ENCODE assay signal across 8 mouse cellular contexts in genomic region chr12:110889036-110890020, GRCm38 (mm10). TPM values are rescaled to one million over a fixed set of nuclear protein-coding genes. Genes with fewer than 3 reads are reported as not detected.
A peak's percentile ranks its signal among the peaks of the same experiment; 100 is the strongest.
DNase-seq lines count a peak whose midpoint lies in the region; ATAC-seq and TF ChIP-seq lines count a peak whose summit lies in the region.

Gene Cinp (minus strand): TSS chr12:110889145.
Gene Tecpr2 (plus strand): TSS chr12:110889264.

- H3K27me3 ChIP-seq in megakaryocyte, embryonic 14.5 days (replicated peaks) = no peaks in the 10 kb centered on the region

- peaks cover 55% of the 10 kb centered on the region for H3K36me3 ChIP-seq in megakaryocyte, embryonic 14.5 days (replicated peaks; ENCODE audit: low read length)

- peak; percentile 52; the same call in 1 of the 2 replicates for TF ChIP-seq POLR2A in cortical plate, adult 2 months (IDR thresholded peaks at IDR 0.05; ENCODE audit: extremely low read depth, insufficient read depth, low read length)

- H3K9me3 ChIP-seq in megakaryocyte, embryonic 14.5 days = no peaks in the 10 kb centered on the region

- H3K4me1 ChIP-seq in cortical plate, adult 2 months (ENCODE audit: control insufficient read depth, insufficient read depth, low read length) = peaks cover 3% of the 10 kb centered on the region
- H3K4me1 ChIP-seq in megakaryocyte, embryonic 14.5 days = peaks cover 81% of the 10 kb centered on the region

- DNase-seq in gastrocnemius, adult 8-10 months (ENCODE audit: low spot score in 2 of 2) = peak; percentile 91 to 96
- DNase-seq in hindlimb bud, embryonic 11.5 days (ENCODE audit: extremely low spot score, low read depth, low spot score) = peak; percentile 94
- DNase-seq in left cerebral cortex, adult 8-10 months (ENCODE audit: low spot score in 2 of 2) = peak; percentile 90 to 99
- peak; percentile 98 to 99 for DNase-seq in right cerebral cortex, postnatal 10 days (ENCODE audit: low spot score in 2 of 2)
- DNase-seq in urinary bladder, postnatal 25 days (ENCODE audit: low spot score) = peak; percentile 90

- peak within 1 kb of the TSS; percentile 91 for H3K27ac ChIP-seq in cortical plate, adult 2 months (ENCODE audit: insufficient read depth, low read length)

- TF ChIP-seq CTCF in cortical plate, adult 2 months (IDR thresholded peaks at IDR 0.05; ENCODE audit: extremely low read depth, insufficient read depth, low read length) = no peak

- peak within 1 kb of the TSS; percentile 87 for H3K4me3 ChIP-seq in cortical plate, adult 2 months (ENCODE audit: insufficient read depth, low read length)
- peak within 1 kb of the TSS; percentile 100 for H3K4me3 ChIP-seq in megakaryocyte, embryonic 14.5 days (replicated peaks)

- peak; percentile 96 for ATAC-seq in activated CD4-positive, CD25-positive, alpha-beta regulatory T cell, adult 4 months

RNA-seq across cellular contexts. Expression of gene Cinp, which starts in this region (rescaled TPM):
- 10 to 100 TPM; 34.1 to 38.1 TPM for polyA plus RNA-seq in activated CD4-positive, CD25-positive, alpha-beta regulatory T cell, adult 4 months (2017; shearing (Covaris generic))
- polyA plus RNA-seq in cortical plate, adult 2 months (2012; rRNA removed) = 116 and 121 TPM in 2 replicates
- 10 to 100 TPM; 22.3 to 24.5 (median 22.8) TPM for total RNA-seq in gastrocnemius, adult 8-10 months (2022)
- 10 to 100 TPM; 76.5 to 77.3 (median 76.7) TPM for total RNA-seq in left cerebral cortex, adult 8-10 months (2022)
- polyA plus RNA-seq in megakaryocyte, embryonic 14.5 days (2012; ENCODE audit: insufficient read depth, low replicate concordance) = 11.5 and 21.2 TPM in 2 replicates

RNA-seq across cellular contexts. Expression of gene Tecpr2, which starts in this region (rescaled TPM):
- polyA plus RNA-seq in activated CD4-positive, CD25-positive, alpha-beta regulatory T cell, adult 4 months (2017; shearing (Covaris generic)) = 1 to 10 TPM in 1 of 2 experiments, under 1 TPM in 1; 0.61 to 1.2 TPM
- polyA plus RNA-seq in cortical plate, adult 2 months (2012; rRNA removed) = 35.3 and 36.9 TPM in 2 replicates
- 1 to 10 TPM; 2.8 to 3.2 (median 2.8) TPM for total RNA-seq in gastrocnemius, adult 8-10 months (2022)
- 10 to 100 TPM; 45.8 to 51.8 (median 49.3) TPM for total RNA-seq in left cerebral cortex, adult 8-10 months (2022)
- polyA plus RNA-seq in megakaryocyte, embryonic 14.5 days (2012; ENCODE audit: insufficient read depth, low replicate concordance) = 4.0 and 4.3 TPM in 2 replicates

Comparison
In these comparisons a context has a peak if more than half of its experiments do, and no peak if none do; other contexts are left out.
1. Peak in every context shown above with its lines: DNase-seq, ATAC-seq, H3K4me3 ChIP-seq and H3K27ac ChIP-seq.
2. RNA of gene Tecpr2 (total RNA-seq): 45.8 to 51.8 TPM in left cerebral cortex, adult 8-10 months; 2.8 to 3.2 TPM in gastrocnemius, adult 8-10 months; every median in the first group is over 10 times any median in the second.